Mouse (Mus musculus): ENCODE measurements around the gene Grasp.

GRCm38 (mm10) chr15:101176284-101176680 is 47.7 kb upstream of the Grasp start:
- TF ChIP-seq CTCF (IDR thresholded peaks at IDR 0.05; ENCODE audit: low read depth, low read length) (no peak), GATA2 (IDR thresholded peaks at IDR 0.05; ENCODE audit: borderline replicate concordance, low read depth, low read length) (no peak), GATA1 (IDR thresholded peaks at IDR 0.05; ENCODE audit: borderline replicate concordance, low read length) (no peak), POLR2AphosphoS5 (IDR thresholded peaks at IDR 0.05; ENCODE audit: insufficient replicate concordance, low read depth, low read length) (no peak)
